Mouse (Mus musculus): Measurements from ENCODE around the gene Hebp1. TPM values are rescaled to one million over a fixed set of nuclear protein-coding genes. Genes with fewer than 3 reads are reported as not detected.

The Hebp1 gene
- polyA plus RNA-seq, 1 experiment from 2014 or later, result 2.8 TPM

- Histone ChIP-seq H3K9ac (replicated peaks) (no peak overlapping the region), H3K4me3 (no peak overlapping the region), H3K27me3 (no peaks in the 10 kb centered on the region), H3K4me2 (replicated peaks) (no peak overlapping the region), H3K4me1 (peaks cover 2% of the 10 kb centered on the region; the same call in 1 of the 2 replicates), H3K27ac (replicated peaks) (no peak overlapping the region), H3K36me3 (peaks cover 18% of the 10 kb centered on the region), H3K9me3 (no peaks in the 10 kb centered on the region)
- WGBS, result 94% methylated on average over 8 of the region's 8 CpGs
- no peak for ATAC-seq (replicated peaks)
These were observed 20.5 kb upstream of the Hebp1 start for GRCm38 (mm10) chr6:135218330-135218729.

GRCm38 (mm10) chr6:135212666-135213065 lies 14.8 kb upstream of the Hebp1 start:
- H3K27me3 ChIP-seq, result no peaks in the 10 kb centered on the region
- H3K36me3 ChIP-seq, result peaks cover 8% of the 10 kb centered on the region; the same call in 1 of the 2 replicates
- ATAC-seq (replicated peaks), result no peak
- H3K9me3 ChIP-seq, result no peaks in the 10 kb centered on the region
- H3K4me3 ChIP-seq, result no peak overlapping the region
- H3K4me1 ChIP-seq, result no peaks in the 10 kb centered on the region
- 48% methylated on average over 2 of the region's 2 CpGs for WGBS
- H3K4me2 ChIP-seq (replicated peaks), result no peak overlapping the region
- no peak overlapping the region for H3K9ac ChIP-seq (replicated peaks)
- H3K27ac ChIP-seq (replicated peaks), result no peak overlapping the region

- H3K27me3 ChIP-seq, result no peaks in the 10 kb centered on the region
These were observed 13.3 kb upstream of the Hebp1 start for GRCm38 (mm10) chr6:135211169-135211568.

GRCm38 (mm10) chr6:135206909-135207308 lies 9.1 kb upstream of the Hebp1 start:
- WGBS, result 16% methylated on average over 8 of the region's 8 CpGs
- 0 out of 2 replicates have a peak, but pooled peaks have one; percentile 16 for ATAC-seq (replicated peaks)
- H3K27ac ChIP-seq (replicated peaks), result peak overlapping the region; percentile 27; the same call in 1 of the 2 replicates

More at GRCm38 (mm10) chr6:135211169-135211568, 13.3 kb upstream of the Hebp1 start:
- H3K4me1 ChIP-seq, result 0 out of 2 replicates have a peak, but pooled peaks cover 5% of the 10 kb centered on the region
- no peak overlapping the region for H3K4me3 ChIP-seq
- H3K36me3 ChIP-seq, result peaks cover 6% of the 10 kb centered on the region; the same call in 1 of the 2 replicates
- H3K4me2 ChIP-seq (replicated peaks), result no peak overlapping the region
- no peaks in the 10 kb centered on the region for H3K9me3 ChIP-seq
- no peak overlapping the region for H3K27ac ChIP-seq (replicated peaks)
- ATAC-seq (replicated peaks), result no peak
- H3K9ac ChIP-seq (replicated peaks), result no peak overlapping the region
- WGBS, result 78% methylated on average over 7 of the region's 7 CpGs

GRCm38 (mm10) chr6:135205802-135206201 lies 8.0 kb upstream of the Hebp1 start:
- Histone ChIP-seq H3K27me3 (no peaks in the 10 kb centered on the region), H3K9ac (replicated peaks) (no peak overlapping the region), H3K4me1 (0 out of 2 replicates have a peak, but pooled peaks cover 10% of the 10 kb centered on the region), H3K4me3 (no peak overlapping the region), H3K27ac (replicated peaks) (no peak overlapping the region), H3K9me3 (no peaks in the 10 kb centered on the region), H3K36me3 (no peaks in the 10 kb centered on the region; the same call in 1 of the 2 replicates), H3K4me2 (replicated peaks) (no peak overlapping the region)
- ATAC-seq (replicated peaks), result no peak
- 96% methylated on average over 4 of the region's 4 CpGs for WGBS

More at GRCm38 (mm10) chr6:135206909-135207308, 9.1 kb upstream of the Hebp1 start:
- Histone ChIP-seq H3K27me3 (no peaks in the 10 kb centered on the region), H3K9ac (replicated peaks) (no peak overlapping the region), H3K4me1 (0 out of 2 replicates have a peak, but pooled peaks cover 10% of the 10 kb centered on the region), H3K36me3 (no peaks in the 10 kb centered on the region; the same call in 1 of the 2 replicates), H3K4me3 (no peak overlapping the region), H3K9me3 (no peaks in the 10 kb centered on the region), H3K4me2 (replicated peaks) (no peak overlapping the region)

- 72% methylated on average over 4 of the region's 4 CpGs for WGBS
- H3K4me2 ChIP-seq (replicated peaks), result no peak overlapping the region
- H3K36me3 ChIP-seq, result no peaks in the 10 kb centered on the region; the same call in 1 of the 2 replicates
- H3K27me3 ChIP-seq, result no peaks in the 10 kb centered on the region
- H3K9me3 ChIP-seq, result no peaks in the 10 kb centered on the region
- no peak for ATAC-seq (replicated peaks)
- H3K27ac ChIP-seq (replicated peaks), result no peak overlapping the region
- 0 out of 2 replicates have a peak, but pooled peaks cover 13% of the 10 kb centered on the region for H3K4me1 ChIP-seq
- H3K4me3 ChIP-seq, result no peak overlapping the region
- H3K9ac ChIP-seq (replicated peaks), result no peak overlapping the region
These were observed 7.0 kb upstream of the Hebp1 start for GRCm38 (mm10) chr6:135204869-135205268.

- WGBS, result 52% methylated on average over 6 of the region's 6 CpGs
- H3K9me3 ChIP-seq, result no peaks in the 10 kb centered on the region
These were observed 5.9 kb upstream of the Hebp1 start for GRCm38 (mm10) chr6:135203737-135204136.

GRCm38 (mm10) chr6:135202668-135203067 lies 4.8 kb upstream of the Hebp1 start:
- Histone ChIP-seq H3K9me3 (no peaks in the 10 kb centered on the region), H3K4me1 (peaks cover 28% of the 10 kb centered on the region), H3K27me3 (no peaks in the 10 kb centered on the region), H3K9ac (replicated peaks) (no peak overlapping the region), H3K36me3 (no peaks in the 10 kb centered on the region), H3K27ac (replicated peaks) (no peak overlapping the region), H3K4me2 (replicated peaks) (no peak overlapping the region), H3K4me3 (no peak overlapping the region)
- ATAC-seq (replicated peaks), result no peak
- 93% methylated on average over 6 of the region's 6 CpGs for WGBS

More at GRCm38 (mm10) chr6:135203737-135204136, 5.9 kb upstream of the Hebp1 start:
- 0 out of 2 replicates have a peak, but pooled peaks have one; percentile 39 for ATAC-seq (replicated peaks)
- Histone ChIP-seq H3K4me3 (no peak overlapping the region), H3K4me2 (replicated peaks) (no peak overlapping the region), H3K36me3 (no peaks in the 10 kb centered on the region), H3K27ac (replicated peaks) (peak overlapping the region; percentile 30), H3K9ac (replicated peaks) (no peak overlapping the region), H3K27me3 (no peaks in the 10 kb centered on the region), H3K4me1 (peaks cover 23% of the 10 kb centered on the region)

- H3K4me3 ChIP-seq, result no peak overlapping the region
- H3K4me1 ChIP-seq, result peaks cover 26% of the 10 kb centered on the region
- WGBS, result 80% methylated on average over 16 of the region's 16 CpGs
- no peak overlapping the region for H3K4me2 ChIP-seq (replicated peaks)
- no peak overlapping the region for H3K9ac ChIP-seq (replicated peaks)
- no peak for ATAC-seq (replicated peaks)
- no peak overlapping the region for H3K27ac ChIP-seq (replicated peaks)
- no peaks in the 10 kb centered on the region for H3K9me3 ChIP-seq
- H3K27me3 ChIP-seq, result no peaks in the 10 kb centered on the region
- no peaks in the 10 kb centered on the region for H3K36me3 ChIP-seq
These were observed 2.5 kb upstream of the Hebp1 start for GRCm38 (mm10) chr6:135200122-135200957.

- peaks cover 23% of the 10 kb centered on the region for H3K4me1 ChIP-seq
- no peaks in the 10 kb centered on the region for H3K27me3 ChIP-seq
- no peak for ATAC-seq (replicated peaks)
- no peaks in the 10 kb centered on the region for H3K9me3 ChIP-seq
- H3K36me3 ChIP-seq, result no peaks in the 10 kb centered on the region
- peak overlapping the region; percentile 82 for H3K4me3 ChIP-seq
- H3K4me2 ChIP-seq (replicated peaks), result peak overlapping the region; percentile 92
- peak overlapping the region; percentile 89 for H3K9ac ChIP-seq (replicated peaks)
- H3K27ac ChIP-seq (replicated peaks), result no peak overlapping the region
- WGBS, result 28% methylated on average over 6 of the region's 6 CpGs
These were observed 904 bp upstream of the Hebp1 start for GRCm38 (mm10) chr6:135198726-135199125.

- Histone ChIP-seq H3K36me3 (no peaks in the 10 kb centered on the region), H3K27me3 (no peaks in the 10 kb centered on the region), H3K4me3 (peak overlapping the region; percentile 82), H3K27ac (replicated peaks) (no peak overlapping the region), H3K4me1 (peaks cover 21% of the 10 kb centered on the region), H3K9me3 (no peaks in the 10 kb centered on the region), H3K4me2 (replicated peaks) (peak overlapping the region; percentile 92), H3K9ac (replicated peaks) (peak overlapping the region; percentile 89)
- no peak for ATAC-seq (replicated peaks)
- 21% methylated on average over 7 of the region's 7 CpGs for WGBS
These were observed 376 bp downstream of the Hebp1 start for GRCm38 (mm10) chr6:135197446-135197845.

- no peak overlapping the region for H3K4me2 ChIP-seq (replicated peaks)
- no peak overlapping the region for H3K9ac ChIP-seq (replicated peaks)
- no peaks in the 10 kb centered on the region for H3K36me3 ChIP-seq
- peaks cover 21% of the 10 kb centered on the region for H3K4me1 ChIP-seq
- H3K9me3 ChIP-seq, result no peaks in the 10 kb centered on the region
- WGBS, result 86% methylated on average over 8 of the region's 8 CpGs
- no peak for ATAC-seq (replicated peaks)
- H3K27ac ChIP-seq (replicated peaks), result no peak overlapping the region
- no peaks in the 10 kb centered on the region for H3K27me3 ChIP-seq
- H3K4me3 ChIP-seq, result no peak overlapping the region
These were observed 1.1 kb downstream of the Hebp1 start for GRCm38 (mm10) chr6:135196707-135197106.
